Mouse (Mus musculus) heart, embryonic 13.5 days (tissue): ENCODE data around the gene Cemip. TPM values are rescaled to one million over a fixed set of nuclear protein-coding genes. Genes with fewer than 3 reads are reported as not detected.

Experiments
- ATAC-seq: fragments of 200-750 bp; cut with Nextera tagmentation; 2 replicates; pipeline ENCODE4 v1.8.0; 2017; ENCODE audit warnings: moderate TSS enrichment; ENCODE audit not compliant: insufficient number of reproducible peaks, low FRiP score, low TSS enrichment; ENCODE audit errors: extremely low read depth
- H3K27ac ChIP-seq: fragments of 300-500 bp; sonication (generic); replicated peaks from 2 replicates; pipeline ENCODE4 v1.5.1; 2015; ENCODE audit warnings: moderate library complexity, mild to moderate bottlenecking, inconsistent platforms
- H3K27me3 ChIP-seq: fragments of 300-500 bp; sonication (generic); replicated peaks from 2 replicates; pipeline ENCODE4 v1.6.1; 2015; ENCODE audit warnings: mild to moderate bottlenecking, inconsistent platforms
- H3K36me3 ChIP-seq: fragments of 300-500 bp; sonication (generic); 2 replicates; pipeline ENCODE4 v1.6.1; 2015; ENCODE audit warnings: mild to moderate bottlenecking, inconsistent platforms
- H3K4me1 ChIP-seq: fragments of 300-500 bp; sonication (generic); 2 replicates; pipeline ENCODE4 v1.6.1; 2015; ENCODE audit warnings: inconsistent platforms
- H3K4me2 ChIP-seq: fragments of 300-500 bp; sonication (generic); 2 replicates; pipeline ENCODE4 v1.6.1; 2015; ENCODE audit warnings: inconsistent platforms, mild to moderate bottlenecking, moderate library complexity
- H3K4me3 ChIP-seq: fragments of 300-500 bp; sonication (generic); 2 replicates; pipeline ENCODE4 v1.5.1; 2015; ENCODE audit warnings: moderate library complexity, mild to moderate bottlenecking, inconsistent platforms
- H3K9ac ChIP-seq: fragments of 300-500 bp; sonication (generic); 2 replicates; pipeline ENCODE4 v1.6.1; 2015; ENCODE audit warnings: inconsistent platforms, mild to moderate bottlenecking, moderate library complexity
- H3K9me3 ChIP-seq: fragments of 300-500 bp; sonication (generic); 2 replicates; pipeline ENCODE4 v1.6.1; 2016; ENCODE audit warnings: inconsistent platforms
- whole genome bisulfite sequencing: fragments of 180-500 bp; shearing (Covaris S2); methylation state at CpG from one replicate; pipeline ENCODE4 v1.1.7; 2015; ENCODE audit warnings: mixed read lengths; 5-methylcytosine and 5-hydroxymethylcytosine counted together
- polyA plus RNA-seq: library from polyadenylated mRNA; unstranded; fragments of >200 nt; fragmentation: Nextera tagmentation; extraction: Ambion mirVana; gene quantifications from 2 replicates; pipeline ENCODE4 v1.2.1, GENCODE M21; 2015

Gene Cemip
- polyA plus RNA-seq, 1 experiment from 2014 or later: 0.86 TPM

DNA sequence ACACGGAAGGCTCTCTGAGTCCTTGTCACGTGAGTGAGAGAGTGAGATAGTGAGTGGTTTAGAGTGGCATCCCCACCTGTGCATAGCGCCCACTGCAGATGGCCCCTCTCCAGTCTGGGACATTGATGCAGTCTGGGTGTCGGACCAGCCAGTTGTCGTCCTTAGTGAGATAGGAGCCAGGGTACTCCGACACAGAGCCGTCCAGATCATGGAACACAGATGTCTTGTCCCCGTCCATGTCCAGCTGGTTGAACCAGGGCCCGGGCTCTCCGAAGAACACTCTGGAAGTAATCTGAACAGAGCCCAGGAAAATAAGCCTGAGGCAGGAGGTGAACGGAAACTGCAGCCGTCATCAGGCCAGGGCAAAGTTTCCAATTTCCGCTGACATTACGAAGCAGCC is 135.0 kb downstream of the Cemip start:
- no peak overlapping the region for H3K27ac ChIP-seq
- 71% methylated on average over 14 of the region's 14 CpGs for WGBS

GRCm38 (mm10) chr7:83949662-83950061 is 136.6 kb downstream of the Cemip start:
- Histone ChIP-seq H3K4me1 (peaks cover 34% of the 10 kb centered on the region), H3K27me3 (no peaks in the 10 kb centered on the region), H3K36me3 (no peaks in the 10 kb centered on the region), H3K9me3 (no peaks in the 10 kb centered on the region), H3K4me2 (no peak overlapping the region), H3K27ac (peak overlapping the region; percentile 86), H3K4me3 (no peak overlapping the region), H3K9ac (no peak overlapping the region)
- peak; percentile 44; the same call in 1 of the 2 replicates for ATAC-seq
- 32% methylated on average over 6 of the region's 6 CpGs for WGBS

More for the DNA sequence above, 135.0 kb downstream of the Cemip start:
- Histone ChIP-seq H3K4me2 (no peak overlapping the region), H3K9me3 (no peaks in the 10 kb centered on the region), H3K36me3 (no peaks in the 10 kb centered on the region), H3K4me3 (no peak overlapping the region), H3K9ac (no peak overlapping the region), H3K27me3 (no peaks in the 10 kb centered on the region), H3K4me1 (peaks cover 29% of the 10 kb centered on the region)
- ATAC-seq: no peak

DNA sequence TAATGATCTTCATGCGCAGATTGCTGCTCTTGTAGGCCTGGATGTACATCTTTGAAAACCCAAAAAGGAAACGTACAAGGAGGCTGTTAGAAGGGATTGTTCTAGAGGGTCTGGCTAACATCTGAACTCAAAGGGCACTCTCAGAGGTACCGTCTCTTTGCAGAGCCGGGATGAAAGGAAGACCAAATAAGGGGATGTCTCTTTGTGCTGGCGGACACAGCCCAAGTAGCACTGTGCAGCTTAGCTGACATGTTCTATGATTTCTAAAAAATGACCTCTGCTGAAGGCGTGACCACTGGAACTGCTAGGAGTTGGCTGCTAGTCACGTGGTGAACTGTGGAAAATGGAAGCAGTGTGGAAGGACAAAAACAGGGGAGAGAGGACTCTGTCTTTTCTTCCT is 137.6 kb downstream of the Cemip start:
- H3K4me3 ChIP-seq: no peak overlapping the region
- H3K4me1 ChIP-seq: peaks cover 39% of the 10 kb centered on the region
- H3K27me3 ChIP-seq: no peaks in the 10 kb centered on the region
- ATAC-seq: no peak
- no peak overlapping the region for H3K9ac ChIP-seq
- no peaks in the 10 kb centered on the region for H3K9me3 ChIP-seq
- 34% methylated on average over 7 of the region's 7 CpGs for WGBS
- H3K36me3 ChIP-seq: no peaks in the 10 kb centered on the region
- no peak overlapping the region for H3K4me2 ChIP-seq
- H3K27ac ChIP-seq: peak overlapping the region; percentile 86

GRCm38 (mm10) chr7:83941701-83942101 is 144.6 kb downstream of the Cemip start:
- H3K4me2 ChIP-seq: no peak overlapping the region
- 0 out of 2 replicates have a peak, but pooled peaks cover 3% of the 10 kb centered on the region for H3K36me3 ChIP-seq
- no peaks in the 10 kb centered on the region for H3K9me3 ChIP-seq
- ATAC-seq: no peak
- no peaks in the 10 kb centered on the region for H3K27me3 ChIP-seq
- 84% methylated on average over 8 of the region's 8 CpGs for WGBS
- no peak overlapping the region for H3K27ac ChIP-seq
- no peak overlapping the region for H3K9ac ChIP-seq
- peaks cover 10% of the 10 kb centered on the region; the same call in 1 of the 2 replicates for H3K4me1 ChIP-seq
- no peak overlapping the region for H3K4me3 ChIP-seq

DNA sequence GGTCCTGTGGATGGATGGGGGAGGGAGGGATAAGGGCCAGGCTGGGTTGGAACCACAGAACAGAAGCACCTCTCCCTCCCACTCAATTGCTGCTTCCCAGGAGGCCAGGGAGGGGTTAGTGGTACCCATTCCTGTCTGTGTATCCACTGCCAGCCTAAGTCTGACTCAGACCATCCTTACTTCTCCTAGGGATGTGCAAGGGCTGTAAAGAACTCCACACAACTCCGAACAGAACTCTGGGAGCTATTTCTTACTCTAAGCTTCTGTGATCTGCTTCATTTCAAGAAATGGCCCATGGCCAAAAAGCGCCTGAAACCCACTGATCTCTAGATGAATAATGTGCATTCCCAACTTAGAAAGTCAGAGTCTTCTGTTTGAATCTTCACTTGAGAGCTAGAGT is 146.2 kb downstream of the Cemip start:
- H3K4me2 ChIP-seq: no peak overlapping the region
- 57% methylated on average over 2 of the region's 2 CpGs for WGBS

GRCm38 (mm10) chr7:83939017-83939721 is 147.1 kb downstream of the Cemip start:
- Histone ChIP-seq H3K4me3 (no peak overlapping the region), H3K4me2 (no peak overlapping the region), H3K9me3 (no peaks in the 10 kb centered on the region), H3K27me3 (no peaks in the 10 kb centered on the region; the same call in 1 of the 2 replicates), H3K4me1 (0 out of 2 replicates have a peak, but pooled peaks cover under 1% of the 10 kb centered on the region), H3K36me3 (0 out of 2 replicates have a peak, but pooled peaks cover 3% of the 10 kb centered on the region), H3K27ac (no peak overlapping the region), H3K9ac (no peak overlapping the region)
- WGBS: 60% methylated on average over 3 of the region's 3 CpGs
- ATAC-seq: no peak

More for the DNA sequence above, 146.2 kb downstream of the Cemip start:
- Histone ChIP-seq H3K4me1 (peaks cover 10% of the 10 kb centered on the region; the same call in 1 of the 2 replicates), H3K9me3 (no peaks in the 10 kb centered on the region), H3K36me3 (0 out of 2 replicates have a peak, but pooled peaks cover 3% of the 10 kb centered on the region), H3K27ac (no peak overlapping the region), H3K27me3 (no peaks in the 10 kb centered on the region), H3K4me3 (no peak overlapping the region), H3K9ac (no peak overlapping the region)
- no peak for ATAC-seq

DNA sequence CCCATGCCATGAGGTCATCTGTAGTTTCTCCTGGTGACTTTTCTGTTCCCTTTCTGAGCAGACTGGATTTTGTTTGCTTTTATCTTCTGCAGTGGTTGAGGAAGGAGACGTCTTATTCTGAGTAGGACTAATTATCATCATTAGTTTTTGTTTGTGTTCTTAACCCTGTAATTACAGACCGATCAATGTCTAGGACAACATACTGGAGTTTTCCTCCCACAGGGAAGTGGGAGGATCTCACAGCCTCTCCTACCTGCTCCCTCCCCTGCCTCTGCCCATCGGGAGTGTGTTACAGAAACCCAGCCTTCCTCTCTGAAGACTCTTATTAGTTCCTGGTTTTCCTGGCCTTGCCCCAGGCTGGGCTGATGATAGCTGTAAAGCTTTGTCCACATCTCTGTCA is 164.7 kb downstream of the Cemip start:
- Histone ChIP-seq H3K9me3 (no peaks in the 10 kb centered on the region), H3K4me3 (no peak overlapping the region), H3K27me3 (no peaks in the 10 kb centered on the region), H3K9ac (no peak overlapping the region), H3K4me2 (no peak overlapping the region), H3K36me3 (no peaks in the 10 kb centered on the region), H3K27ac (no peak overlapping the region), H3K4me1 (peaks cover 3% of the 10 kb centered on the region; the same call in 1 of the 2 replicates)
- 48% methylated on average over 3 of the region's 3 CpGs for WGBS
- no peak for ATAC-seq

GRCm38 (mm10) chr7:83920241-83920640 is 166.1 kb downstream of the Cemip start:
- Histone ChIP-seq H3K9ac (no peak overlapping the region), H3K4me2 (no peak overlapping the region), H3K36me3 (no peaks in the 10 kb centered on the region), H3K4me3 (no peak overlapping the region), H3K27me3 (no peaks in the 10 kb centered on the region), H3K27ac (no peak overlapping the region), H3K9me3 (no peaks in the 10 kb centered on the region), H3K4me1 (peaks cover 3% of the 10 kb centered on the region; the same call in 1 of the 2 replicates)
- ATAC-seq: no peak
- WGBS: 47% methylated on average over 4 of the region's 4 CpGs

- no peaks in the 10 kb centered on the region for H3K9me3 ChIP-seq
- no peaks in the 10 kb centered on the region for H3K36me3 ChIP-seq
- ATAC-seq: no peak
- WGBS: under 1% methylated on average over 3 of the region's 3 CpGs
- H3K4me2 ChIP-seq: no peak overlapping the region
- H3K4me1 ChIP-seq: no peaks in the 10 kb centered on the region; the same call in 1 of the 2 replicates
- H3K27ac ChIP-seq: no peak overlapping the region
- H3K27me3 ChIP-seq: no peaks in the 10 kb centered on the region
- H3K4me3 ChIP-seq: no peak overlapping the region
- H3K9ac ChIP-seq: no peak overlapping the region
Observed at GRCm38 (mm10) chr7:83914566-83914965, 171.7 kb downstream of the Cemip start.

DNA sequence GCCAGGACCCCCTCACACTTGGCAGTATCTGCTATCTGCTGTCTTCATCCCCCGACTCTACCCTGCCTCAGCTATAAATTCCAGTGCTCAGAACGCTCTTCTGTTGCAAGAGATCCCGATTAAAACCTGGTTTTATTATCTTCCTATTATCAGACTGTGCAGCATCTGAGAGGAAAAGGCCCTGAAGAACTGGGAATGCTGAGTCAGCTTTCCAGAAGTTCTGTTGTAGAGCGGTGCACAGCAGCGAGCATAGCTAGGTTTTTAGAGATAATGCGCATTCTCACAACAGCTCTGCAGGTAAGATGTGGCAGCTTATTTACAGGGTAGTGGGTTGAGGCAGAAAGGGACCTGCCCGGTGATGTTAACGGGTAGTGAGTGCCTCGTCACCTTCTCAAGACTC is 172.3 kb downstream of the Cemip start:
- Histone ChIP-seq H3K27ac (no peak overlapping the region), H3K4me1 (no peaks in the 10 kb centered on the region), H3K9ac (no peak overlapping the region), H3K4me3 (no peak overlapping the region), H3K27me3 (no peaks in the 10 kb centered on the region), H3K9me3 (no peaks in the 10 kb centered on the region), H3K36me3 (no peaks in the 10 kb centered on the region), H3K4me2 (no peak overlapping the region)
- WGBS: 63% methylated on average over 9 of the region's 9 CpGs
- no peak for ATAC-seq

DNA sequence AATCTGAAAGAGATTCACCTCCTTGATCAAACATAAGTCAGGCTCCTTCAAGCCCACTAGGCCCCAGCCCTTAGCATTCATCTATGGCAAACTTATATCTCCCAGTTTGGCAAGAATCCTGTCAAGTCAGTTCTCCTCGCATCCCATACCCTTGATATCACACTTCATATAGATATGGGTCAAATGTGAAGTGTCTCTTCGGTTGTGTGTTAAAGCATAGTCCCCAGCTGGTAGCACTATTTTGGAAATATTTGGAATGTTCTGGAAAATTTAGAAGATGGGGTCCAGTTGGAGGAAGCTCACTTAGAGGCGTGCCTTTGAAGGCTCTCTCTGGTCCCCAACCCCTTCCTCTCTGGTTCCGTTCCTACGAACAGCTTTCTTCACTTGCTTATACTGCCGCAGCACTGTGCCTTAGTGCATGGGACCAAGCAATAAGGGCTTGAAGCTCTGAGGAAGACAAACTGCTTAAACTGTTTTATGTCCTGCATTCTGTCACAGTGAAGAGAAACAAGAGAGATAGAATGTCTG is 172.8 kb downstream of the Cemip start:
- Histone ChIP-seq H3K27ac (no peak overlapping the region), H3K4me3 (no peak overlapping the region), H3K4me2 (no peak overlapping the region), H3K4me1 (no peaks in the 10 kb centered on the region), H3K9ac (no peak overlapping the region), H3K27me3 (no peaks in the 10 kb centered on the region), H3K36me3 (no peaks in the 10 kb centered on the region), H3K9me3 (no peaks in the 10 kb centered on the region)
- 79% methylated on average over 6 of the region's 6 CpGs for WGBS
- no peak for ATAC-seq

DNA sequence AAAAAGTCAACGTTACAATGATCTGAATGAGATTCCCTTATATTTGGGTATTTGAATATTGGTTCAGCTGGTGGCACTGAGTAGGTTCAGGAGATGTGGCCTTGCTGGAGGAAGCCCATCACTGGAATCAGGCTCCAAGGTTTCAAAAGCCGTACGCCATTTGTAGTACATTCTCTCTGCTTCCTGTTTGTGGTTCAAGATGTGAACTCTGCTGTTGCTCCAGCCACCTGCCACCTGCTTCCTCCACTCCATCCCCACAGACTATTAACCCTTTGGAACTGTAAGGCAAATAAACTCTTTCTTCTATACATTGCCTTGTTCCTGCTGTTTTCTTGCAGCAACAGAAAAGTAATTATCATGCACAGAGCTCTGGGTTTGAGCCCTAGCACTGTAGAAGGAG is 174.4 kb downstream of the Cemip start:
- Histone ChIP-seq H3K9me3 (no peaks in the 10 kb centered on the region), H3K27me3 (no peaks in the 10 kb centered on the region), H3K27ac (no peak overlapping the region), H3K36me3 (no peaks in the 10 kb centered on the region), H3K4me2 (no peak overlapping the region), H3K9ac (no peak overlapping the region), H3K4me1 (no peaks in the 10 kb centered on the region), H3K4me3 (no peak overlapping the region)
- no peak for ATAC-seq
- WGBS: 62% methylated on average over 3 of the region's 3 CpGs
